ENCODE assay signal across 8 mouse cellular contexts in the genomic region with DNA sequence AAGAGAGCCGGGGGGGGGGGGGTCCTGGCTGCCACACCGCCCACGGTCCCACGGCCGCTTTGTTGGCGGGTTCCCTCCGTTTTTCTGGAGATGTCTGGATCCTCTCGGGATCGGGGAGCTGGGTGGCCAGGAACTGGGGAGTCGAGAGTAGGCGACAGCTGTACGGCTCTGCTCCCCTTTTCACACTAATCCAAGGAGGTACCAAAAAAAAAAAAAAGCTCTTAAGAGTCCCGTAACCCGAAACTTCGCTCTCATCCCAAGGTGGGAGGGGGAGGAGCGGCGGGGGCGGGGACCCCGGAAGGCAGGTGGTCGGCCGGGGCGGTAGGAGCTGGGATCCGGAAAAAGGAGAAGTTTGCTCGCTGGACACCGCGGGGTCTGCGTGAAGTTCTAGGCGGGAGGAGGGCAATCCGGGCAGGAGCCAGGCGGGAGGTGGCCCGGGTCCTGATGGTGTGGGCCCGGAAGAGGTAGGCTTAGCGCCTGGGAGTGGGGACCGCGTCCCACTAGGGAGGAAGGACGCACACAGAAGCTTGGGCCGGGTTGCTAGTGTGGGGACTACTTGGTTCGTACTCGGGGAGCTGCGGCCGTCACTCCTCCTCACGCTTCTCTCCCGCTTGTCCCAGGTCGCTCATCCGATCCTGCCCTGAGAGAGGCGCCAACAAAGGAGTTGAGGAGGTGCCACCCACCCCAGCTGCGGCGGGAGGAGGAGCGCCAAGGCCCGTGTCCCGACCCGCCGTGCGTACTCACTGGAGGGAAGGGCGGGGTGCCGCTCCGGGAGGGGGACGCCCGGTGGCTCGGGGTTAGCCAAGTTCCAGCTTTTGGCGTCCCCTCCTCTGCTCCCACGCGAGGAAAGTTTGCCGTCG. TPM values are rescaled to one million over a fixed set of nuclear protein-coding genes. Genes with fewer than 3 reads are reported as not detected.
DNase-seq lines count a peak whose midpoint lies in the region; ATAC-seq and TF ChIP-seq lines count a peak whose summit lies in the region.

No protein-coding gene starts in this region.

- H3K9me3 ChIP-seq in hindbrain, postnatal 0 days (ENCODE audit: low read length), result no peaks in the 10 kb centered on the region
- H3K9me3 ChIP-seq in liver, embryonic 13.5 days (replicated peaks), result no peaks in the 10 kb centered on the region

- intact Hi-C loops in left cerebral cortex, postnatal 4 days (cut with DNase I), result loop anchor here (5.0 kb wide), 1 partner anchor 609 kb away; no protein-coding TSS in a partner anchor

- WGBS in hindbrain, postnatal 0 days, result under 1% methylated on average over 57 of the region's 65 CpGs
- 1% methylated on average over 54 of the region's 65 CpGs for WGBS in liver, embryonic 13.5 days (ENCODE audit: insufficient replicate concordance)

- H3K9ac ChIP-seq in hindbrain, postnatal 0 days (replicated peaks; ENCODE audit: low read length), result peak overlapping the region; percentile 68
- no peak overlapping the region for H3K9ac ChIP-seq in liver, embryonic 13.5 days

- no peaks in the 10 kb centered on the region for H3K27me3 ChIP-seq in hindbrain, postnatal 0 days (ENCODE audit: insufficient read depth, low read length)
- peaks cover 63% of the 10 kb centered on the region for H3K27me3 ChIP-seq in liver, embryonic 13.5 days

- H3K4me2 ChIP-seq in hindbrain, postnatal 0 days (ENCODE audit: low read depth, low read length), result peak overlapping the region; percentile 98
- peak overlapping the region; percentile 73 for H3K4me2 ChIP-seq in liver, embryonic 13.5 days

- peak overlapping the region; percentile 79 for H3K27ac ChIP-seq in hindbrain, postnatal 0 days
- no peak overlapping the region for H3K27ac ChIP-seq in liver, embryonic 13.5 days

- DNase-seq in left cerebral cortex, postnatal 4 days, result peak; percentile 49
- no peak for DNase-seq in left cerebral cortex, adult 11 months (ENCODE audit: low spot score)
- peak; percentile 49 to 53 for DNase-seq in cerebellum, postnatal 14 days
- DNase-seq in gastrocnemius, postnatal 25 days, result peak; percentile 63
- DNase-seq in hindbrain, postnatal 0 days (ENCODE audit: low spot score), result peak; percentile 45
- no peak for DNase-seq in liver, embryonic 13.5 days
- peak; percentile 73 for DNase-seq in neural tube, embryonic 10.5 days (ENCODE audit: extremely low spot score, low spot score)

- 0 out of 2 replicates have a peak, but pooled peaks cover 12% of the 10 kb centered on the region for H3K4me1 ChIP-seq in hindbrain, postnatal 0 days (ENCODE audit: insufficient read depth, low read length)
- peaks cover 3% of the 10 kb centered on the region; the same call in 1 of the 2 replicates for H3K4me1 ChIP-seq in liver, embryonic 13.5 days (replicated peaks)

- peak; percentile 66 for ATAC-seq in hindbrain, postnatal 0 days
- peak; percentile 36; the same call in 1 of the 2 replicates for ATAC-seq in liver, embryonic 13.5 days (ENCODE audit: low read depth)
- no peak for ATAC-seq in inflammation-experienced regulatory T-cells, adult 6 months

- TF ChIP-seq CTCF in hindbrain, postnatal 0 days (IDR thresholded peaks at IDR 0.05; ENCODE audit: low read depth), result no peak

- H3K4me3 ChIP-seq in hindbrain, postnatal 0 days (ENCODE audit: low read length), result peak overlapping the region; percentile 73
- H3K4me3 ChIP-seq in liver, embryonic 13.5 days (replicated peaks), result peak overlapping the region; percentile 47

- no peaks in the 10 kb centered on the region for H3K36me3 ChIP-seq in hindbrain, postnatal 0 days (ENCODE audit: insufficient read depth, low read length)
- no peaks in the 10 kb centered on the region for H3K36me3 ChIP-seq in liver, embryonic 13.5 days

RNA-seq across cellular contexts. Expression of a gene that starts 1.1 kb away (rescaled TPM):
- total RNA-seq in left cerebral cortex, postnatal 4 days (2021), result 10 to 100 TPM; 24.2 to 32.8 TPM
- 1 to 10 TPM; 1.5 to 2.5 TPM for total RNA-seq in gastrocnemius, postnatal 25 days (2021)
- 57.7 and 58.5 TPM in 2 replicates for total RNA-seq in hindbrain, postnatal 0 days (2014; rRNA removed)
- 20.6 and 21.2 TPM in 2 replicates for polyA plus RNA-seq in hindbrain, postnatal 0 days (2015; fragmentation: Nextera tagmentation; extraction: Ambion mirVana)
- 0.34 and 0.37 TPM in 2 replicates for polyA plus RNA-seq in liver, embryonic 13.5 days (2015; fragmentation: Nextera tagmentation; extraction: Ambion mirVana)
- polyA plus RNA-seq in inflammation-experienced regulatory T-cells, adult 6 months (2017; shearing (Covaris generic)), result under 1 TPM in 1 of 3 experiments, not detected in 2; 0.12 TPM

Comparison
In these comparisons a context has a peak if more than half of its experiments do, and no peak if none do; other contexts are left out.
1. DNase-seq: peak in left cerebral cortex, postnatal 4 days (single experiment), cerebellum, postnatal 14 days (2 of 2), gastrocnemius, postnatal 25 days (single experiment), hindbrain, postnatal 0 days (single experiment) and neural tube, embryonic 10.5 days (single experiment); none in left cerebral cortex, adult 11 months (single experiment) and liver, embryonic 13.5 days (single experiment).
2. RNA of a gene that starts 1.1 kb away (total RNA-seq): 57.7 to 58.5 TPM in hindbrain, postnatal 0 days and 24.2 to 32.8 TPM in left cerebral cortex, postnatal 4 days; 1.5 to 2.5 TPM in gastrocnemius, postnatal 25 days; every median in the first group is over 4 times any median in the second.